In genomic region chr1:43497951-43498350, GRCm38 (mm10) we compare ENCODE assay signal across 22 mouse cellular contexts. TPM values are rescaled to one million over a fixed set of nuclear protein-coding genes. Genes with fewer than 3 reads are reported as not detected.
DNase-seq lines count a peak whose midpoint lies in the region; ATAC-seq and TF ChIP-seq lines count a peak whose summit lies in the region.
"Had no signal": no experiment of that assay in that cellular context is flagged by ENCODE, and none has a peak within 500 bp of the region (broad histone marks: within the 10 kb centered on the region; RNA-seq: fewer than 3 reads in every experiment).

No protein-coding gene starts in this region.

- H3K27me3 ChIP-seq in cerebellum, adult 2 months (ENCODE audit: control insufficient read depth, insufficient read depth, low read length), result no peaks in the 10 kb centered on the region
- H3K27me3 ChIP-seq in heart, embryonic 13.5 days (replicated peaks), result no peaks in the 10 kb centered on the region
- H3K27me3 ChIP-seq in heart, embryonic 12.5 days (replicated peaks), result no peaks in the 10 kb centered on the region
- no peaks in the 10 kb centered on the region for H3K27me3 ChIP-seq in hindbrain, embryonic 13.5 days
- H3K27me3 ChIP-seq: intestine, embryonic 15.5 days; megakaryocyte, embryonic 14.5 days; Patski had no signal

- no peak for ATAC-seq in heart, embryonic 13.5 days (ENCODE audit: extremely low read depth, insufficient number of reproducible peaks, low FRiP score, low TSS enrichment)
- ATAC-seq in heart, embryonic 12.5 days (ENCODE audit: insufficient number of reproducible peaks, low FRiP score), result no peak
- no peak for ATAC-seq in hindbrain, embryonic 13.5 days (ENCODE audit: low FRiP score)
- ATAC-seq: intestine, embryonic 15.5 days; Patski had no signal

- no peak overlapping the region for H3K9ac ChIP-seq in heart, embryonic 13.5 days
- no peak overlapping the region for H3K9ac ChIP-seq in heart, embryonic 12.5 days
- no peak overlapping the region for H3K9ac ChIP-seq in hindbrain, embryonic 13.5 days
- H3K9ac ChIP-seq: intestine, embryonic 15.5 days had no signal

- no peak overlapping the region for H3K27ac ChIP-seq in cerebellum, adult 2 months (ENCODE audit: insufficient read depth, low read length)
- H3K27ac ChIP-seq in heart, embryonic 13.5 days (replicated peaks), result 0 out of 2 replicates have a peak overlapping the region, but pooled peaks have one; percentile 9
- H3K27ac ChIP-seq in heart, embryonic 12.5 days (ENCODE audit: poor library complexity, severe bottlenecking), result no peak overlapping the region
- H3K27ac ChIP-seq in hindbrain, embryonic 13.5 days, result peak overlapping the region; percentile 55; the same call in 1 of the 2 replicates
- H3K27ac ChIP-seq: heart, embryonic 10.5 days; intestine, embryonic 15.5 days; stomach, postnatal 0 days had no signal

- H3K4me1 ChIP-seq in cerebellum, adult 2 months (ENCODE audit: control insufficient read depth, insufficient read depth, low read length), result peaks cover 9% of the 10 kb centered on the region; the same call in 1 of the 2 replicates
- H3K4me1 ChIP-seq in heart, embryonic 13.5 days, result peaks cover 46% of the 10 kb centered on the region
- peaks cover 29% of the 10 kb centered on the region for H3K4me1 ChIP-seq in heart, embryonic 12.5 days (replicated peaks)
- peaks cover 57% of the 10 kb centered on the region for H3K4me1 ChIP-seq in hindbrain, embryonic 13.5 days (replicated peaks)

- 39% methylated on average over 6 of the region's 6 CpGs for WGBS in cerebellum, adult 2 months
- WGBS in heart, embryonic 13.5 days, result 83% methylated on average over 6 of the region's 6 CpGs
- 85% methylated on average over 6 of the region's 6 CpGs for WGBS in heart, embryonic 12.5 days
- 41% methylated on average over 6 of the region's 6 CpGs for WGBS in hindbrain, embryonic 13.5 days

- no peak overlapping the region for H3K4me3 ChIP-seq in cerebellum, adult 2 months (replicated peaks; ENCODE audit: insufficient read depth, low read depth, low read length)
- H3K4me3 ChIP-seq in heart, embryonic 13.5 days, result no peak overlapping the region
- no peak overlapping the region for H3K4me3 ChIP-seq in heart, embryonic 12.5 days
- no peak overlapping the region for H3K4me3 ChIP-seq in hindbrain, embryonic 13.5 days
- H3K4me3 ChIP-seq: heart, embryonic 10.5 days; intestine, embryonic 15.5 days; megakaryocyte, embryonic 14.5 days had no signal

- H3K36me3 ChIP-seq in heart, embryonic 13.5 days, result no peaks in the 10 kb centered on the region
- no peaks in the 10 kb centered on the region for H3K36me3 ChIP-seq in heart, embryonic 12.5 days
- H3K36me3 ChIP-seq in hindbrain, embryonic 13.5 days, result no peaks in the 10 kb centered on the region
- H3K36me3 ChIP-seq: heart, embryonic 10.5 days; intestine, embryonic 15.5 days had no signal

- no peaks in the 10 kb centered on the region for H3K9me3 ChIP-seq in heart, embryonic 13.5 days
- no peaks in the 10 kb centered on the region for H3K9me3 ChIP-seq in heart, embryonic 12.5 days (replicated peaks)
- no peaks in the 10 kb centered on the region for H3K9me3 ChIP-seq in hindbrain, embryonic 13.5 days
- H3K9me3 ChIP-seq: heart, embryonic 10.5 days; intestine, embryonic 15.5 days; megakaryocyte, embryonic 14.5 days had no signal

- no peak for TF ChIP-seq POLR2A in cerebellum, adult 2 months (IDR thresholded peaks at IDR 0.05; ENCODE audit: borderline replicate concordance, insufficient read depth, low read length)

- intact Hi-C loops in left cerebral cortex, postnatal 4 days (cut with DNase I), result no loop called here

- DNase-seq in cerebellum, adult 18-20 months, result peak; percentile 29 to 39
- no peak for DNase-seq in cerebellum, adult 2 months
- peak; percentile 43 for DNase-seq in Muller cell, postnatal 12 days (ENCODE audit: inconsistent ontology term)
- DNase-seq in left cerebral cortex, postnatal 4 days, result no peak
- DNase-seq in frontal cortex, postnatal 10 days (ENCODE audit: low spot score in 2 of 2), result no peak
- DNase-seq: adrenal gland, postnatal 10 days; cerebellum, adult 8-10 months; heart, postnatal 14 days; kidney, postnatal 36 days; lung, adult 18-20 months; lung, postnatal 14 days; right cerebral cortex, postnatal 4 days; thymus, postnatal 14 days had no signal

- no peak overlapping the region for H3K4me2 ChIP-seq in heart, embryonic 13.5 days
- no peak overlapping the region for H3K4me2 ChIP-seq in heart, embryonic 12.5 days
- no peak overlapping the region for H3K4me2 ChIP-seq in hindbrain, embryonic 13.5 days
- H3K4me2 ChIP-seq: intestine, embryonic 15.5 days; liver, embryonic 11.5 days had no signal

- TF ChIP-seq CTCF in cerebellum, adult 2 months (IDR thresholded peaks at IDR 0.05; ENCODE audit: borderline replicate concordance, insufficient read depth, low read depth, low read length), result no peak

RNA-seq across cellular contexts. Expression of gene Nck2, which starts 53.6 kb away (rescaled TPM):
- 21.0 and 23.1 TPM in 2 replicates for polyA plus RNA-seq in cerebellum, adult 2 months (2012; rRNA removed)
- polyA plus RNA-seq in heart, embryonic 13.5 days (2015; fragmentation: Nextera tagmentation; extraction: Ambion mirVana), result 24.2 and 24.8 TPM in 2 replicates
- polyA plus RNA-seq in heart, embryonic 12.5 days (2016; fragmentation: Nextera tagmentation; extraction: Ambion mirVana), result 35.6 and 36.4 TPM in 2 replicates
- polyA plus RNA-seq in hindbrain, embryonic 13.5 days (2015; fragmentation: Nextera tagmentation; extraction: Ambion mirVana), result 37.1 and 42.7 TPM in 2 replicates
- total RNA-seq in left cerebral cortex, postnatal 4 days (2021), result 10 to 100 TPM; 56.2 to 58.7 TPM

Comparison
In these comparisons a context has a peak if more than half of its experiments do, and no peak if none do; other contexts are left out.
1. DNase-seq: peak in cerebellum, adult 18-20 months (2 of 2) and Muller cell, postnatal 12 days (single experiment); none in cerebellum, adult 2 months (0 of 2), left cerebral cortex, postnatal 4 days (single experiment) and frontal cortex, postnatal 10 days (0 of 2).
2. H3K27ac ChIP-seq: peak in heart, embryonic 13.5 days (single experiment) and hindbrain, embryonic 13.5 days (single experiment); none in cerebellum, adult 2 months (single experiment) and heart, embryonic 12.5 days (single experiment).